Mouse (Mus musculus) ovary, postnatal 10 days (tissue): ENCODE measurements at regions not wholly inside any gene's neighbourhood (a gene's known extent, or its start where the extent isn't known, plus 50 kb on each side); places are given as distances from the start of the nearest gene placed in this dataset.
A peak's percentile ranks its signal among the peaks of the same experiment; 100 is the strongest.

Source experiments
- DNase-seq: peaks from one replicate; pipeline ENCODE4 v3.0.0; 2022; ENCODE audit warnings: low spot score

- no peak for DNase-seq
Measured at GRCm38 (mm10) chr8:6582732-6583131, 1477.6 kb upstream of the Slc10a2 start.

DNA sequence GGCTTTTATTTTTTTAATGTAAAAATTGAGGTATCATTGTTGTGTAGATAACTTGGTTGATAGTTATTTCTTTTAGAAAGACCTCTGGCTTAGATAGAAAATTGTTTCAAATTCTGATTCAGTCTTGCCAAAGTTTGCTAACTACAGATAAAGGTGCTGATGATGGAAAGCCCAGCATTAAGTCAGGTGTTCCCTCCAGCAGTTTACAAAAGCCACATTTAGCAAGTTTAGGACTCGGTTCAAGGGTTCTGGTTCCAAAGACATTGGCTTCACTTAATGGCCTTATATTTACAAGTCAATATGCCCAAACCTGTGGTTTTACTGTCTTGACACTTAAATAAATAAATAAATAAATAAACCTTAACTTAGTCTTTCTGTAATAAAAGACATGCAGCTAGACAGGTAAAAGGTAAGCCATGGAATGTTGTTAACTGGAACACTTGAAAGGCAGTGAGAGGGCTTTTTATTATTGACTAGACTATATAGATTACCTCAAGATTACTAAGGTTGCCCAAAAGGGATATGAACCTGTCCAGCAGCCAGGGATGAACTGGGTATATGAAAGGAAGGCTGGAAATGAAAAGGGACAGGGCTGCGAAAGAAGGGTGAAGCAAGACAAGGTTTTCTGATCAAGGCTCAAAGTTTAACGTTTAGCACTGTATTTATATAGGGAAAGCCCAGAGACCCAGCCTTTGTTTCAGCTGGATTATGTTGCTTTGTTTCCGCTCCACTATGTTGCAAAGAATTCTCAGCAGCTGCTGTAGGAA lies 1472.9 kb upstream of the Slc10a2 start:
- DNase-seq, result no peak

DNA sequence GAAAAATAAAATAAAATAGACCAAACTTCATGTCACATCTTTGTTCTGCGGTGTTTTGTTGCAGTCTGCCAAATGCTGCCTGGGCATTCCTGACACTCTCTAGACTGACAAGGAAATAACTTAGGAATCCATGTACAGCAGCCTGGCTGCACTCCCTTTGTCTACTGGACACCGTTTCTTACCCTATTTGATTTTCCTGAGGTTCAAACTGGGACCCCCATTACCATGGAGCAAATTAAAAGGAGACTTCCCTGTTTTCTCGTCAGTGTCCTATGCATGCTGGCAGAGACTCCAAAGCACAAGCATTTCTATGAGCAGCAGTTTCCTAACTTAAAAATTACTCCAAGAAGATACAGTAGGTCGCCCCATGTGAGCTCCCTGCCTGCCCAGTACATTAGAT lies 1470.1 kb upstream of the Slc10a2 start:
- DNase-seq, result no peak

GRCm38 (mm10) chr8:6573492-6573891 lies 1468.3 kb upstream of the Slc10a2 start:
- no peak for DNase-seq

GRCm38 (mm10) chr8:6572066-6572665 lies 1467.0 kb upstream of the Slc10a2 start:
- DNase-seq, result peak; percentile 70

DNA sequence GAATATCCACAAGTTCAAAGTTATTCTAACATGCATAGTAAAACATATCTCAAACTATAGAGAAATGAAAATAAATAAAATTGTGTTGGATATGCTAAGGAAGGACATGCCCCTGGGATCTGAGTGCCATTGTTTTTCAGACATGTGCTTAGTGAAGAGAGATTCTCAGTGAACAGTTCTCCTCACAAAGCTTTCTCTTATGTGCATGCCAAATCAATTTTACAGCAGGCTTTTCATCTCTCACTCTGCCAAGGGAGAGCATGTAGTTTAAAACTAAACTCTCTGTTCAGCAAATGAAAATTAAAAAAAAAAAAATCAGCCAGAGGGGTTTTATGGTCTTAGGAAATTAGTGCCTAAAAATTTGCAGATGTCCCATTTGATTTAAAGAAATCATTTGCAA lies 1445.8 kb upstream of the Slc10a2 start:
- no peak for DNase-seq

GRCm38 (mm10) chr8:6527171-6527570 lies 1422.0 kb upstream of the Slc10a2 start:
- no peak for DNase-seq

- no peak for DNase-seq
Measured at GRCm38 (mm10) chr8:6515882-6516682, 1410.9 kb upstream of the Slc10a2 start.

GRCm38 (mm10) chr8:6492453-6492852 lies 1387.3 kb upstream of the Slc10a2 start:
- no peak for DNase-seq

DNA sequence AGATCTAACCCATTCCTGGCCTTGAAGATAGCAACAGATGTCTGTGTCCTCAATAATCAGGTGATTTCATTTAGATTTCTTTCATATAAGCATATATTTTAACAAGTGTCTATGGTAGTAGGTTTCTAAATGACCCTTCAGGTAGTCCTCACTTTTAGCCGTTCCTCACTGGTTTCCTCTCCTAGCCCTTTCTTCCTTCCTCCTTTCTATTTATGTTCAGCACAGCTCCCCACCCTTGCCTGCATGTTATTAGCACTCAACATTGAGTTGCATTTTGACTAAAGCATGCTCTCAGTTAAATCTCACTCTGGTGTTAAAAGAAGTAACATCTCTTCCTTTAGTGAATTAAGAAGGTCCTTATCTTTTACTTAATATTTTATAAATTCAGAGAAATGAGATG lies 1376.8 kb upstream of the Slc10a2 start:
- DNase-seq, result no peak

- DNase-seq, result no peak
Measured at GRCm38 (mm10) chr8:6471089-6471488, 1365.9 kb upstream of the Slc10a2 start.

DNA sequence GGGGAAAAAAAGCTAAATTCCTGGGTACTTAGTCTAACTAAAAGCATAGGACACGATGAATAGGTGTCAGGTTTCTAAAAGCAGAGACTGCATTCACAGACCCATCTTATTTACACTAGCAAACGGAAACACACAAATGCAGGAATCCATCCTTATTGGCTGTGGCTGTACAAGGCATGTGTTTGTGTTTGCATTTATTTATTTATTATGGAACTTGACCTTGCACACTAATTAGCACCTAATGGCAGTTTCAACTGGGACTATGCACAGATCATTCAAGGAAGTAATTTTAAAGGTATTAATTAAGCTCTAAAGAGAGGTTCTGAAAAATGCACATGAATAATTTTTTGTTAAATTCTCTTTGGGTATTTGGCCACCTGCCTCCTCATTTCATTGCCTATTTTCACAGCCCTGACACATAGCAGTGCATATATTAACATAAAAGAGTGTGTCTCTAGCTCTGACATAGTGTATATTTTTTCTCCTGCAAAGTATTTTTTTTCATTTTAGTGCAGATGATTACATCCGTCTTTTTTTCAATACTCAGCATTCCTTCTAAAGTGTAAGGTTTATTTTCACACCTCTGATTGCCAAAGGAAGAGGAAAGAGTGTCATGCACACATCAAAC lies 1351.5 kb upstream of the Slc10a2 start:
- no peak for DNase-seq

GRCm38 (mm10) chr8:6448301-6448700 lies 1343.2 kb upstream of the Slc10a2 start:
- DNase-seq, result no peak

- DNase-seq, result no peak
Measured at GRCm38 (mm10) chr8:6439069-6439468, 1333.9 kb upstream of the Slc10a2 start.
